Mouse (Mus musculus): ENCODE results near the gene Tmem136. TPM values are rescaled to one million over a fixed set of nuclear protein-coding genes. Genes with fewer than 3 reads are reported as not detected.

Gene Tmem136
- total RNA-seq, 2 experiments from 2014 or later = 6.1 to 6.7 TPM

DNA sequence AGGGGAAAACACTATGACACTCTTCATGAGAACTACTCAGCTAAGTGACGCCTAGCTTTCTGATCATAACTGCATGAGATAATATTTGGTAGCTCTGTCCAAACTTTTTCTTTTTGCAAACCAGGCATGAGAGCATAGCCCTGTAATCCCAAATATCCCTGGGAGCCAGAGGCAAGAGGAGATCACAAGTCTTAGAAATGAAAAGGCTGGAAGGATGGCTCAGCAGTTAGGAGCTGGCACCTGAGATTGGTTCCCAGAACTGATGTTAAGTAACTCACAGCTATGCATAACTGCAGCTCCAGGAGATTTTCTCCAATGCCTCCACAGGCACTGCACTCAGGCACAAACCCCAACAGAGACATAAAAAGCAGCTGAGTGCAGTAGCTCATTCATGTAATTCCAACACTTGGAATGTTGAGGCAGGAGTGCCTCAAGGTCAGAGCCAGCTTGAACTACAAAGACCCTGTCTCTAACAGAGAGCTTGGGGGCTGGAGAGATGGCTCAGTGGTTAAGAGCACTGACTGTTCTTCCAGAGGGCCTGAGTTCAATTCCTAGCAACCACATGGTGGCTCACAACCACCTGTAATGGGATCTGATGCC is 30.6 kb downstream of the Tmem136 start:
- intact Hi-C loops (cut with DNase I) = loop anchor here (2.0 kb wide), 1 partner anchor 17 kb away; no protein-coding TSS in a partner anchor
- DNase-seq (ENCODE audit: low spot score) = no peak

GRCm38 (mm10) chr9:43084496-43085362 is 31.6 kb downstream of the Tmem136 start:
- DNase-seq (ENCODE audit: low spot score) = no peak
- intact Hi-C loops (cut with DNase I) = loop anchor here (2.0 kb wide), 1 partner anchor 18 kb away; no protein-coding TSS in a partner anchor

- intact Hi-C loops (cut with DNase I) = loop anchor here (2.0 kb wide), 1 partner anchor 19 kb away; no protein-coding TSS in a partner anchor
- DNase-seq (ENCODE audit: low spot score) = no peak
These were observed 32.8 kb downstream of the Tmem136 start for GRCm38 (mm10) chr9:43083441-43084055.

- intact Hi-C loops (cut with DNase I) = no loop called here
- no peak for DNase-seq (ENCODE audit: low spot score)
These were observed 37.7 kb downstream of the Tmem136 start for GRCm38 (mm10) chr9:43078711-43079110.

DNA sequence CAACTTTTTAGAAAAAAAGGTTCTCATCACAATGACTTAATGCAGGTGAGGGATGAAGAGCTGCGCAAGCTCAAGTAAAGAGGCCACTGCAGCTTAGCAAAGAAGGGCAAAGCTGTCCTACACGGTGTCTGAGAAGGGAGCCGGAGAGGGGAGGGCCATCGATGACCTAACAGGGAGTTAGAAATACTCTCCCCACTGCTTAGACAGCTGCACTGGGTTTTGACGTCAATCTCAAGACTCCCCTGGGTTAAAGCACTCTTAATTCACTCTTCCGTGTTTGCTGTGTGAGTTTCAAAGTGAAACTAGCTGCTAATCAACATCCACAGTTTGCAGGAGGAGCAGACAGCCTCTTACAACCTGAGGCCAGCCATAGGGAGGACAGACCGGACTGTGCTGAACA is 40.2 kb downstream of the Tmem136 start:
- intact Hi-C loops (cut with DNase I) = no loop called here
- DNase-seq (ENCODE audit: low spot score) = no peak

DNA sequence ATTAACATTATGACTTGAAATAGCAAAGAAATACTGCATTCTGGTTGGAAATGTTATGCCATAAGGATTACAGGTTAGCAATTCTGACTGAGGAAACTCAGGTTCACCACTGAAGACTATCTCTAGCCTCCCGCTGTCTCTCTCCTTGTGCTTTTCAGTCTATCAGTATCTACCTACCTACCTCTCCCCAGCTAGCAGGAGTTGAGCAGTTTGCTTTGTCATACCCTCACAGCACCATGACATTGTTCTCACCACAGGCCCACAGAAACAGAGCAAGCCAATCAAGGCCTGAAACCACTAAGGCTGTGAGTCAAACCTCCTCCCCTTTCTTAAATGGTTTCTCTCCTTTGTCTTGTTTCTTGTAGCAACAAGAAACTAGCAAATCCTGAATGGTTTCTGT is 41.8 kb downstream of the Tmem136 start:
- intact Hi-C loops (cut with DNase I) = no loop called here
- no peak for DNase-seq (ENCODE audit: low spot score)

DNA sequence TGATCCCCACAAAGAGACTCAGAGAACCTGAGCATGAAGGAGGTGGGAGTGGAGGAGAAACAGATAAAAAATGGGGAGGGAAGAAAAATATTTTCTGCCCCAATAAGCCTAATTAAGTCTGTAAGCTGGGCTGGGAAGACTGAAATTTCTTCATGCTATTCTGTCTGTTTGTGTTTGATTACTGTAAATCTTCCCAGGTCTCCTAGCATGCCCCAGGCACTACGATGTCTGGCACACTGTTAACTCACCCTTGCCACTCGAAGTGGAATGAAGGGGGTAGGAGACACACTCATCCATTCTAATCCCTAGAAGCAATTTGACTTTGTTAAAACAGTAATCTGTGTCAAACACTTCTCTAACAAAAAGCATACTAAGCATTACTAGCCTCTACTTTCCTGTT is 44.6 kb downstream of the Tmem136 start:
- no peak for DNase-seq (ENCODE audit: low spot score)
- intact Hi-C loops (cut with DNase I) = no loop called here

GRCm38 (mm10) chr9:43071176-43071575 is 45.2 kb downstream of the Tmem136 start:
- intact Hi-C loops (cut with DNase I) = no loop called here
- no peak for DNase-seq (ENCODE audit: low spot score)

- intact Hi-C loops (cut with DNase I) = no loop called here
- DNase-seq (ENCODE audit: low spot score) = no peak
These were observed 45.8 kb downstream of the Tmem136 start for GRCm38 (mm10) chr9:43070566-43070965.

DNA sequence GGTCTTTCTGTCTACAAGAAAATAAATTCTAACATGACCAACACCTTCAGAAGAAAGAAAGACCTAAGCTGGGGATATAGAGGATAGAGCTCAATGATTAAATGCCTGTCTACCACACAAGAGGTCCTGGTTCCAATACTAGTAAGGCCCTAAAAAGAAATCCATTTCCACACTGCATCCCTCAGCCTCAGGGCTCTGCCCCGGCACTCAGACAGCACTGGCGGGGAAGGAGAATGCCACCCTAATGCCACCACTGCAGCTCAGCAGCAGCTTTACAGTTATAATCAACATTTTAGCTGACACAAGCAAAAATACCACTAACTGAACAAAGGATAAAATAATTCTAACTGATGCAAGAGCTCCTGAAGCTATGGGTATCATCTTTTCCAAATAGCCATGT is 46.2 kb downstream of the Tmem136 start:
- DNase-seq (ENCODE audit: low spot score) = no peak
- intact Hi-C loops (cut with DNase I) = no loop called here

DNA sequence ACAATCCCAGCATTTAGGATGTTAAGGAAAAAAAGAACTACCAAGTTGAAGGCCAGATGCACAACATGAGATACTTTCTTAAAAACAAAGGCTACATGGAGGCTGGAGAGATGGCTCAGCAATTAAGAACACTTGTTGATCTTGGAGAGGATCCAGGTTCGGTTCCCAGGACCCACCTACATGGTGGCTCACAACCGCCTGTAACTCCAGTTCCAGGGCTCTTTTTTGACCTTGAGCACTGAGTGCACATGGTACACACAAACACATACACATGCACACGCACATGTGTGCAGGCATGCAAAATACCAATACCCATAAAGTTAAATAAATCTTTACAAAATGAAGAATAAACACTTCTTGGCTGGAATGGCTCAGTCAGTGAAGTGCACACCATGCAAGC is 48.5 kb downstream of the Tmem136 start:
- no peak for DNase-seq (ENCODE audit: low spot score)
- intact Hi-C loops (cut with DNase I) = no loop called here

GRCm38 (mm10) chr9:43065231-43065630 is 51.1 kb downstream of the Tmem136 start:
- DNase-seq (ENCODE audit: low spot score) = no peak
- intact Hi-C loops (cut with DNase I) = no loop called here

- intact Hi-C loops (cut with DNase I) = no loop called here
- DNase-seq (ENCODE audit: low spot score) = no peak
These were observed 54.8 kb downstream of the Tmem136 start for GRCm38 (mm10) chr9:43061545-43061944.

Other genes with a start within 250 kb of the Tmem136 start
- under 1 TPM; 0.03 to 0.08 TPM for gene Grik4, start 172.1 kb downstream of the Tmem136 start, total RNA-seq (2021)
- gene Arhgef12, start 9.3 kb downstream of the Tmem136 start, total RNA-seq (2021) = 100 to 1,000 TPM; 140 to 166 TPM
- under 1 TPM in 1 of 2 experiments, not detected in 1; 0.11 TPM for gene Pou2f3, start 93.8 kb upstream of the Tmem136 start, total RNA-seq (2021)
- gene Oaf, start 123.3 kb upstream of the Tmem136 start, total RNA-seq (2021) = 10 to 100 TPM in 1 of 2 experiments, 1 to 10 TPM in 1; 9.4 to 14.8 TPM
- gene Trim29, start 194.3 kb upstream of the Tmem136 start, total RNA-seq (2021) = under 1 TPM in 1 of 2 experiments, not detected in 1; 0.10 TPM